Mouse (Mus musculus) MN1 (cell line): Measurements from ENCODE around the gene Acp7.
A peak's percentile ranks its signal among the peaks of the same experiment; 100 is the strongest.

Source experiments
- DNase-seq: peaks from one replicate; pipeline ENCODE4 v3.0.0-alpha.2; 2016; ENCODE audit warnings: low spot score

The Acp7 gene

GRCm38 (mm10) chr7:28601668-28602067 is 29.5 kb downstream of the Acp7 start:
- peak; percentile 78 for DNase-seq

- DNase-seq: peak; percentile 77
Observed at GRCm38 (mm10) chr7:28601029-28601428, 30.1 kb downstream of the Acp7 start.

GRCm38 (mm10) chr7:28598951-28599350 is 32.2 kb downstream of the Acp7 start:
- DNase-seq: no peak

GRCm38 (mm10) chr7:28597642-28598446 is 33.3 kb downstream of the Acp7 start, which contains the start of the genes Samd4b and Pak4:
Gene Samd4b, minus strand, starts transcription at chr7:28598144.
Gene Pak4, minus strand, starts transcription at chr7:28598185.
- peak; percentile 97 for DNase-seq

DNA sequence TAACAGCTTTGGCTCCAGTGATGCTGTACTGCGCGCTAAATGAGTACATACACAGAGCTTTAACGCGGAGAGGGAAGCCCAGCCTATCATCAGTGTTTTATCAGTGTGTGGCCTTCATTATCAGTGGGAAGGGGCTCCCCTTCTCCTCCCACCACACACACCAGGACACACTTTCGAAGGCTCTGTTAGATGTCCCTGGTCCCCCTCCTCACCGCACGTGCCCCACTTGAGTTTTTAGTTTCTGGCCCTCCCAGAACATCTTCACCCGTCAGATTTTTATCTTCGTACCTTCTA is 33.9 kb downstream of the Acp7 start:
- no peak for DNase-seq

- peak; percentile 53 for DNase-seq
Observed at GRCm38 (mm10) chr7:28596436-28597276, 34.5 kb downstream of the Acp7 start.

DNA sequence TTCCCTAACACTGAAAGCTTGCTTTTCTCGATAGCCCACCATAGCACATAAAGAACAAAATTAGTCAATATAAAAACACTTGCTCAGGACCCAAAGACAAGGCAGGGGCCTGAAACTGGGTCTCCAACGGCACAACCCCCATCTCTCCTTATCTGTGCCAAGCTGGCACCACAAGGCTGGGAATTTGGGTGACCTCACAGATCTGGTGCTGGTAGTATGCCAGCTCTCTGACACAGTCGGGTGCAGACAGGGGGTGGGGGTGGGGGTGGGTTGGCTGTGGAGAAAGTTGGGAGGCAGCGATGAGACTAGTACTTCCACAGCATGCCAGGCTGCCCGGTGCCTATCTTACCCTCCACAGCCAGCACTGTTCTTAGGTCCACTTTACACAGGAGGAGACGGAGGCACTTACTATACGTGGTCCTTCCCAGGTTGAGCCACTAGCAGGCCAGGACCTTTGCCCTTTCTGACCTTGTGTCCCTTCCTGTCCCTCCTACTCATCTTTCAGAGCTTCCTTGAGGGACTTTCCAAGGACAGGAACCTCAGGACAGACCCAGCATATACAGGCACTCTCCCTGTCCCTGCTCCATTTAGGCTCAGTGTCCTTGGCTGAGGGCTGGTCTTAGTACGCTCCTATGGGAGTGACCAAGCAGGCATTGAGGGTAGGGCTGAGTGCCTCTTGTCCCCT is 35.2 kb downstream of the Acp7 start:
- no peak for DNase-seq

DNA sequence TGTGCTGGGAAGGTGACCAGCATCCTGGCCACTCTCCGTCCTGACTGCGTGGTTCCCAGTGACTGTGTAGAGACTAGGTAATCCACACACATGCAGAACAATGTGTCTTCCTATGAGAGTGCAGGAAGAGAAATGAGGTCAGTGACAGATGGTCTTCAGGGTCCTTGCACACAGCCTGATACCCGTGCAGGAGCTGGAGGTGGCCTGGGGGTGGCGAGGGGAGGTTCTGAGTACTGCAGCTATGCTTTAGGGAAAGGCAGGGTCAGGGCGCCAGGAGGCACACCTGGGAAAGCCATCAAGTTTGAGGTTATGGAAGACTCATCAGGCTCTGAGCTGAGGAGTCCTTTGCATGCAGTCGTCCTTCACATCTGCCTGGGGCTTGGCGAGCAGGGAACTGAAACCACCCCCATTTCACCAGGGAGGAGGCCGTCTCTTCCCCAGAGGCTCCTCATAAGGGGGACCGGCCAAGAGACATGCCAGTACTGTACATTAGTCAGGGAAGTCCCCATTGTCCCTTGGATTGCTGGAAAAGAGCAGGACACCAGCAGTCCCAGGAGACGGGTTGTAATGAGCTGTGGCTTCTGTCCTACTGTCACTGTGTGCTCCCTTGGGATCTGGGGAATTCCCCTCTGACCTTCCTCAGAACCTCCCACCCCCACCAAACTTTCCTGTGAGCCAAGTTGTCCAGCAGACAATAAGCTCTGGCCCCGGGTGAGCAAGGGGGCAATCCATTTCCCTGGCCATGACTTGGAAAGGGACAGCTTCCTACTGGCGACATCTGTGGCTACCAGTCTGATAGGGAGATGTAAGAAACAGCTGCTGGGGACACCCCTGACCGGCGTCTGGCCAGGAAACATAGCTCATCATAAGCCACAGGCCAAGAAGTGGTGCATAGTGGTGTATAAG is 37.7 kb downstream of the Acp7 start:
- DNase-seq: peak; percentile 51

DNA sequence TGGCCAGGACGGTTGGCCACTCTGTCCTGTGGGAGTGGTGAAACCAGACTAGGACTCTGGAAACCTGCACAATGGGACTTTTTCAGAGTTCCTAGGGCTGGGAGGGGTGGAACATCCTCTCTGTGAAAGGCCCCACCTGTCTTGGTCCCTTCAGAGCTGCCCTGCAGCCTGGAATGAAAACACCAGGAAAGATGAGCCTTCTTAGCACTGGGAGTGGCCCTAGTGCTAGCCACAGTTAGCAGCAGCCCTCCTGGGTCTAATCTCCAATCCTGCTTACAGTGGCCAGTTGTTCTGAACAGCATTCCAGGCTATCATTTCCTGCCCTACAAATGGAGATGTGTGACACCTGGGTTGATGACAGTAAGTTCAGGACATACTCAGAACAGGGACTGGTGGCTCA is 39.3 kb downstream of the Acp7 start:
- DNase-seq: no peak

GRCm38 (mm10) chr7:28587644-28588043 is 43.5 kb downstream of the Acp7 start:
- DNase-seq: no peak

DNA sequence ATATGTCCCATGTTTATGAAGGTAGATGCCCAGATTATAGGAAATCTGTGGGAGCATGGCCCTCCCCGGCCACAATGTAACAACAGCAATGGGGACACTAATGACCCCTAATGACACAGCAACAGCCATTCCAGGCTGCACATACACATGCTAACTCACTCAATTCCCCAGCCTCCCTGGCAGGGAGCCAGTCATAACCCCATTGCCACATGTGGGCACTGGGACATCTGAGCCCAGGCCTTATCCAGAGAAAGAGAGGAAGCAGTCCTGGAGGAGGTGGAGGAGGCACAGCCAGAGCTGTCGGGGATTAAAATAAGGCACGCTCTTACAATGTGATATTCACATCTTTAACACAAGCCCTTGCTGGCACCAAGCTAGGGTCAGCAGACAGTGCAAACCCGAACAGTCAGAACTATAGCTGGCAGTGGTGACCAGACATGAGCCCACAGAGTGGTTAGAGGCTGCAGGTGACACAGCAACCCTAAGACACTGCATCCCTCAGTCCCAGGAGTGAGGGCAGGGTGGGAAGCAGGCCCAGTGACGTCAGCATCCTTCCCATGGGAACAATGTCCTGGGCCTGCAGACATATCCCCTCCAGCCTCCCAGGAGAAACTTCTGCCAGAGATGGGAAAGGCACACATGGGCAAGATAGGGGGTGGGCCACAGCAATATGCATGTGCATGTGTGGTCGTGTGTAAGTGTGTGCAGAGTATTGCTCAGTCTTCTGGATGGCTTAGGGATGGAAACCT is 44.3 kb downstream of the Acp7 start:
- peak; percentile 73 for DNase-seq

GRCm38 (mm10) chr7:28585001-28585400 is 46.1 kb downstream of the Acp7 start:
- DNase-seq: no peak

GRCm38 (mm10) chr7:28584468-28584867 is 46.7 kb downstream of the Acp7 start:
- no peak for DNase-seq

DNA sequence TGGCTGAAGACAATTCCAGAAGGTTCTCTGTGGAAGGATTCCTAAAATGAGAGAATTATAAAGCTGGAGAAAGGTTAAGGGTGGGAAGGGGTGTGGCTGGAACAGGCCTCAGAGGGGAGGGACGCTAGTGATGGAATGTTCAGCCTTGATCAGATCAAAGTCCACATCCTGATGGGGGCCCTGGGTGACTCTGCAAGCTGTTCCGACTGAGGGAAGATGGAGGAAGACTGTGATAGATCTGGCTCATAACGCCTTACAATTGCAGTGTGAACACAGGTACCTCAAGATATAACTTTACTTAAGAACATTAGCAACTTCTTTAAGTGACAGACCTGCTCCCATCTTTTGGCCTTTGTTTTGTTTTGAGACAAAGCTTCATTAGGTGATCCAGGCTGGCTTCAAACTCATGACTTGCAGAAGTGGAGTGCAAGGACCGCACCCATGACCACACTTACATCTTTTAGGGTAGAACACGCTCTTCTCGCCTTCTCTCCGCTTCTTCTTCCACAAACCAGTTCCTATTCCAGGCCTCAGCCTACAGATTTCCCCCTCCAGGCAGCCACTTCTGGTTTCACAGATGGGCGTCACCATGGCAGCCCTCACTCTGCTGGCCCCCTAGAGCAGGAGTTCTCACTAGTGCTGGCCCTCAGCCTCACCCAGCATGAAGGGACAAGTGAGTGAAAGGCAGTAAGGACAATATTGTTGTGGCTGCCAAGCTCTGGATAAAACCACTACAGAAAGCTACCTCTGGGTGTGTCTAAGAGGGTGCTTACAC is 47.4 kb downstream of the Acp7 start:
- DNase-seq: no peak

DNA sequence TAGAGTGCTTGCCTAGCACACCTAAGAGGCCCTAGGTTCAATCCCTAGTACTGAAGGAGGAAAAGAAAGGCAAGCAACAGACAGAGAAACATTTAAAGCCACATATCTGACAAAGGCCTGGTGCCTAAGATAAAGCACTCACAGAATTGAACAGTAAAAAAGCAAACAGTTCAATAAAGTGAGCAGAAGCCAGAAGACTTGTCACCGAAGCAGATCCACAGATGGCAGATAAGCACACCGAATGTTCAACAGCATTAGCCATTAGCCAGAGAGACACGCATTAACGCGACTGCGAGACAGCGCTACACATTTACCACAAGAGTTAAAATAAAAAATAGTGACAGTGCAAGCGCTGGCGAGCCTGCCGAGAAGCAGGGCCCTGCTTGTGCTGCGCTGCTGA is 48.3 kb downstream of the Acp7 start:
- DNase-seq: no peak

- DNase-seq: no peak
Observed at GRCm38 (mm10) chr7:28581721-28582120, 49.4 kb downstream of the Acp7 start.

DNA sequence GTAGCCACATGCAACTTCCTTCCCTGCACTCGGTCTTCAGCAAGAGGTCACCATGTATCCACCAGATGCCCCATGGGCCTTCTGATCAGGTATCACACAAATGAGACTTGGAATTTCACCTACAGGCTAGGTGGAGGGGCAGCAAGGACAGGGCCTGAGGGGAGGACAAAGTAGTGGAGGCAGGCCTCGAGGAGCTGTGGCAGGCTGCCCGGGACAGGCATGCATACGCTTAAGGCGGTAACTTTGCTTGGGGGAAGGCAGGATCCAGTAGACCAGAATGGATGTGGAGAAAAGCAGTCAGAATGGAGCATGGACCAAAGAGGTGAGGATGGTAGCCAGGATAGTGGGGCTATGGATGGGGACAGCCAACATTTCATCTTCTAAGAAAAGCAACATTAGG is 51.3 kb downstream of the Acp7 start:
- no peak for DNase-seq

DNA sequence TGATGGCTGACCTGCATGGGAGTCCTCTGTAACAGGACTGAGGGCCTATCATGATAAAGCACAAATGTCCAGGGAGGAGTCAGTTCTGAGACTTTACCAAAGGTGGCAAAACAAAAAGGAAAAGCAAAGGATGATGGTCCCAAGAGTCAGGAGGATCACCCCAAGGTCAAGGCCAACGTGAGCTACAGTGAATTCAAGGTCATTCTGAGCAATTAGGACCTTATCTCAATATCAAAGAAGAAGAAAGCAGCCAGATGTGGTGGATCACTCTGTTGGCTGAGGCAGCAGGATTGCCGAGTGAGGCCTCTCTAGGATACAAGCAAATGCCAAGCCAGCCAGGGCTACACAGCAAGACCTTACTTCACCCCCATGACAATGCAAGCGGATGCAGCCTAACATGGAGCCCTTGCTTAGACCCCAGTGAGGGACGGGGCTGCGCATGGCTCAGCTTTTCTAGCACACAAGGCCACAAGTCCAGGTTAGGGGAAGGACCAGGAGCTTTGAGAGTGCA is 52.5 kb downstream of the Acp7 start:
- no peak for DNase-seq

DNA sequence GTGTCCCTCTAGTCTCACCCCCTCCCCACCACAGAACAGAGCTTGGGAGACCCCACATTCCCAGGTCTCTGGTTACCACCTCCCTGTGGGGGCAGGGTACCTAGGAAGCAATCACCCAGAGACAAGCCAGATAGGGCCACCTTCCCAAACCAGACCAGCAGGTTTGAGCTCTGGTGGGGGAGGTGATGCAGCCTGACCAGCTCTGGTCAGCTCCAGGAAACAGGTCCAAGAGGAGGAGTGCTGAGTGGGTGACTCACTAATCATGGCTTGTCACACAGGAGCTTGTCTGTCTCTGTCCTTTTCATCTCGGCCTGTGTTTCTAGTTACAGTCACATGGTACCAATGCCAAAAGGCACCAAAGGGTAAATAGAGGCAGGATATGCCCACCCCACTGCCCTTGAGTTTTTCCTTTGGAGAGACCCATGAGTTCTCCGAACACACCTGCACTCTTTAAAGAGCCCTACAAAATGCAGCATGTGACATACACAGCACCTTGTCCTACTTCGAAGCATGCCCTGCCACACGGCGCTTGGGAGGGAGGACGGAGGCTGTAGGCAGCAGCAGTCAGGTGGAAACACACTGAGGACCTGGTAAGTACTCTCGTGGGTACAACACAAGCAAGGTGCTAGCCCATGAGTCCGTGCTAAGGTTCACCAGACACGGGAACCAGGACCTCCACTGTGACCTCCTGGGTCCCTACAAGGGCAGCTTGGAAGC is 53.1 kb downstream of the Acp7 start:
- DNase-seq: peak; percentile 49
